Mouse (Mus musculus) bone marrow macrophage, adult 2 months (primary cell): ENCODE results near the gene Gm20716. TPM values are rescaled to one million over a fixed set of nuclear protein-coding genes. Genes with fewer than 3 reads are reported as not detected.

ENCODE experiments used
- H3K27ac ChIP-seq: 2 replicates; pipeline ENCODE4 v1.5.1; 2012; ENCODE audit warnings: low read depth, low read length; ENCODE audit not compliant: insufficient read depth
- H3K4me1 ChIP-seq: 2 replicates; pipeline ENCODE4 v1.6.1; 2012; ENCODE audit warnings: low read length; ENCODE audit not compliant: control insufficient read depth, insufficient read depth
- H3K4me3 ChIP-seq: 2 replicates; pipeline ENCODE4 v1.5.1; 2012; ENCODE audit warnings: mild to moderate bottlenecking, low read length, moderate library complexity; ENCODE audit not compliant: insufficient read depth
- CTCF ChIP-seq: IDR thresholded peaks from 2 replicates; pipeline ENCODE4 v1.5.1; 2012; ENCODE audit warnings: low read depth, mild to moderate bottlenecking, low read length, moderate library complexity
- POLR2A ChIP-seq: IDR thresholded peaks from 2 replicates; pipeline ENCODE4 v1.6.1; 2012; ENCODE audit warnings: mild to moderate bottlenecking, low read depth, low read length, borderline replicate concordance
- polyA plus RNA-seq: library from polyadenylated mRNA; stranded (reverse); fragments of >200 nt; gene quantifications from 2 replicates; pipeline ENCODE4 v1.2.4, GENCODE M21; 2012; ENCODE audit not compliant: missing spikeins, insufficient read depth, insufficient read length

Gene Gm20716
- 33.3 and 35.3 TPM in 2 replicates for polyA plus RNA-seq

- peaks cover 18% of the 10 kb centered on the region for H3K4me1 ChIP-seq
Measured at GRCm38 (mm10) chr2:168230026-168230728, at the start of gene Gm20716, which contains the start of the genes Dpm1 and Mocs3. Gene Gm20716, minus strand, starts transcription at chr2:168230364. Gene Dpm1, minus strand, starts transcription at chr2:168230591. Gene Mocs3, plus strand, starts transcription at chr2:168230622.

DNA sequence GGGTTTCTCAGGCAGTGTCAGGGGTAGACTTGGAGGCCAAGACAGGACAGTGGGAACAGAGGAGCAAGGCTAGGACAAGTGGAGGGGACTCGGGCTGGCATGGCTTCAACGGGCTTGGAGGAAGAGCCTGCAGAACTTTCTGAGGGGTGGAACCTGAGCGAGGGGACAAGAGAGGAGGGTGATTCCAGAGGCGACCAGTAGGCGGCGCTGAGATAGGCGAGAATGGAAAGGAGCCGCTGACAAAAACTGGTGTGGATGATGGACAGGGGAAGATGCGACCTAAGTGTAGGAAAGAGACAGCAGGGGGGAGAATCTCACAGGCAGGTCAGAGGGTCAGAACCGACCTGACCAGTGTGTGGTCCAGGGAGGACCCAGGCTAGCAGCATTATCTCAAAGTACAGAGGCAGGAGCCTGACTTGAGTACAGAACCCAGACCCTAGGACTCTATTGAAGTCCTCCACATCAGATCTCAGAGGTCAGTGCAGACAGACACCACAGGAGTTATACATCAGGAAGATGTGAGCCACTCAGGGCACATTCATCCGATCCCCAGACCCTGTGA lies 44.3 kb upstream of the Gm20716 start:
- H3K27ac ChIP-seq: no peak overlapping the region
- no peaks in the 10 kb centered on the region for H3K4me1 ChIP-seq
- TF ChIP-seq CTCF (peak; percentile 94), POLR2A (no peak)
- H3K4me3 ChIP-seq: no peak overlapping the region

More at GRCm38 (mm10) chr2:168230026-168230728, at the start of gene Gm20716, which contains the start of the genes Dpm1 and Mocs3:
- peak within 1 kb of the TSS; percentile 80 for H3K4me3 ChIP-seq
- H3K27ac ChIP-seq: peak within 1 kb of the TSS; percentile 93
- TF ChIP-seq CTCF (no peak), POLR2A (no peak)

DNA sequence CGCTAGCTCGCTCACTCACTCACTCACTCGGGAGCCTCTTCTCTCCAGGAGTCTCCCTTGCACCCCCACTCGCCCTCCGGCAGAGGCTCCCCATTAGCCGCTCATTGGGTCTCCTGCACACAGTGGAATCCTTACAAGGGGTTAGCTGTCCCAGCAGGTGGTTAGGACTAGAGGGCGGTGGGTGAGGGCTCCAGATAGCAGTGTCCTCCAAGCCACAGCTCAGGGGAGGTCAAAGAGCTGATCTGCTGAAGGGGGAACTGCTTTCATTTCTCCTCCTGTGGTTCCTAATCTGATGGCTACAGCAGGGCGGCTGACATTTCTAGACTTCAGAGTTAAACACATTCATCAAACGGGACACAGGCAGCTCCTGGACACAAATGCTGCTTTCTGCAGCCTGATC lies 43.2 kb upstream of the Gm20716 start:
- TF ChIP-seq CTCF (no peak), POLR2A (no peak)
- H3K4me3 ChIP-seq: peak overlapping the region; percentile 23
- H3K4me1 ChIP-seq: no peaks in the 10 kb centered on the region
- H3K27ac ChIP-seq: no peak overlapping the region

- TF ChIP-seq CTCF: no peak
- TF ChIP-seq POLR2A: no peak
Measured at GRCm38 (mm10) chr2:168268033-168268432, 37.9 kb upstream of the Gm20716 start.

GRCm38 (mm10) chr2:168260900-168261299 lies 30.7 kb upstream of the Gm20716 start:
- Histone ChIP-seq H3K27ac (no peak overlapping the region), H3K4me3 (no peak overlapping the region), H3K4me1 (no peaks in the 10 kb centered on the region)
- TF ChIP-seq CTCF (no peak), POLR2A (no peak)

More at GRCm38 (mm10) chr2:168268033-168268432, 37.9 kb upstream of the Gm20716 start:
- Histone ChIP-seq H3K4me1 (no peaks in the 10 kb centered on the region), H3K27ac (no peak overlapping the region), H3K4me3 (no peak overlapping the region)

GRCm38 (mm10) chr2:168260124-168260523 lies 30.0 kb upstream of the Gm20716 start:
- Histone ChIP-seq H3K4me3 (no peak overlapping the region), H3K4me1 (no peaks in the 10 kb centered on the region), H3K27ac (no peak overlapping the region)
- no peak for TF ChIP-seq POLR2A
- no peak for TF ChIP-seq CTCF

- H3K4me3 ChIP-seq: no peak overlapping the region
- no peak overlapping the region for H3K27ac ChIP-seq
- TF ChIP-seq POLR2A (no peak), CTCF (no peak)
- no peaks in the 10 kb centered on the region for H3K4me1 ChIP-seq
Measured at GRCm38 (mm10) chr2:168259046-168259445, 28.9 kb upstream of the Gm20716 start.

GRCm38 (mm10) chr2:168257188-168257587 lies 27.0 kb upstream of the Gm20716 start:
- Histone ChIP-seq H3K4me3 (no peak overlapping the region), H3K4me1 (no peaks in the 10 kb centered on the region), H3K27ac (no peak overlapping the region)
- TF ChIP-seq CTCF: no peak
- TF ChIP-seq POLR2A: no peak

GRCm38 (mm10) chr2:168256506-168256905 lies 26.3 kb upstream of the Gm20716 start:
- Histone ChIP-seq H3K27ac (no peak overlapping the region), H3K4me1 (no peaks in the 10 kb centered on the region), H3K4me3 (no peak overlapping the region)
- TF ChIP-seq CTCF (no peak), POLR2A (no peak)

- Histone ChIP-seq H3K27ac (no peak overlapping the region), H3K4me1 (no peaks in the 10 kb centered on the region), H3K4me3 (no peak overlapping the region)
- TF ChIP-seq CTCF: no peak
- TF ChIP-seq POLR2A: no peak
Measured at GRCm38 (mm10) chr2:168253822-168254221, 23.7 kb upstream of the Gm20716 start.

- no peak overlapping the region for H3K4me3 ChIP-seq
- TF ChIP-seq POLR2A: no peak
- no peak for TF ChIP-seq CTCF
- H3K27ac ChIP-seq: no peak overlapping the region
- no peaks in the 10 kb centered on the region for H3K4me1 ChIP-seq
Measured at GRCm38 (mm10) chr2:168252639-168253292, 22.6 kb upstream of the Gm20716 start.
